Mouse (Mus musculus) kidney, adult 8-10 months (tissue): ENCODE measurements around the gene Neurod1.

ENCODE experiments used
- DNase-seq, 2 experiments: peaks; one replicate each; pipeline ENCODE4 v3.0.0; 2022

The Neurod1 gene

DNA sequence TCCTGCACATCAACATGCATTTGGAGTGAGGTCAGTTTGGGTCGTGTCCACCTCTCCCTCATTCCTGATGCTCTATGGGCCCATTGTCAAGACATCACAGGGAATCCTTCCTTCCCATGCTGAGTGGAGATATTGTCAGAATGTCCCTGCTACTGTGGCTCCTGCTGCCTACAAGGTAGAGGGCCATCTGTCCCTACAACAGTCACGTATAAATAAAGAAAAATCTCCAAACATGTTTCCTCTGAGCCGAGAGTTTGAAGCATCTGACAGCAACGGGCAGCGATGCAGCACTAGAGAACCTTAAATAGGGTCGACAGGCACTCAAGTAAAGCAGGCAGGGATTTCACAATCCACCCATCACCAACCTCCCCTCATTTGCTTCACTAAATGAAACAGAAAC is 13.6 kb downstream of the Neurod1 start:
- no peak for DNase-seq

DNA sequence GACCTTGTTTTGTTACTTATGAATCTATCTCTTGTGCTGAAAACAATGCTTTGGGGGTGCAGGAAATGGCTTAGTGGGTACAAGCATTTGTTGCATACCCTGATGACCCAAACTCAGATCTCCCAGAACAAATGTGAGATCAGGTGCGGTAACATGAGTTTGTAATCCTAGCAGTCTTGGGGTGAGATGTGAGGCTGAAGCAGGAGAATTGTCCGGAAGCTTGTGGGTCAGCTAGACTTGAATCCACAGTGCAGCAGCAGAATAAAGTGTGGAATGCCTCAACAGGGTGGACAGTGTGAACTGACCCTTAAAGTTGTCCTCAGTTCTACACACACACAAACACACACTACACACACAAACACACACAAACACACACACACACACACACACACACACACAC is 14.3 kb downstream of the Neurod1 start:
- no peak for DNase-seq

DNA sequence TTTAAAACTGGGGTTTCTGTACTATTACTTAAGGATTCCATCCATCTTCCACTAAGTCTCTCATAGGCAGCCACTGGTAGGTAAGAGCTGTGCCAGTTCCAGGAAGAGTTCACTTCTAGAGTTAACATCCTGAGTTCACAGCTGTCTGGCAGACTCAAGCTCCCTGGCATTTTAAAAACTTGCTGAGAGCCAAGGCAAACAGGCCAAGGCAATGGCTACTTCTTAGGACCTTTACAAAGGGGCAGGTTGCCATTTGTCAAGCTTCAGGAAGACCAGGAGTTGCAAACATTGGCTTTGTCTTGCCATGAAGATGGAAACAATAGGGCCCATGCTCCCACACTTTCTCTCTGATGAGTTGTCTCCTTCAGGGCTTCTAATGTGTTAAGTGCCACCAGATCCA is 26.5 kb downstream of the Neurod1 start:
- no peak for DNase-seq

DNA sequence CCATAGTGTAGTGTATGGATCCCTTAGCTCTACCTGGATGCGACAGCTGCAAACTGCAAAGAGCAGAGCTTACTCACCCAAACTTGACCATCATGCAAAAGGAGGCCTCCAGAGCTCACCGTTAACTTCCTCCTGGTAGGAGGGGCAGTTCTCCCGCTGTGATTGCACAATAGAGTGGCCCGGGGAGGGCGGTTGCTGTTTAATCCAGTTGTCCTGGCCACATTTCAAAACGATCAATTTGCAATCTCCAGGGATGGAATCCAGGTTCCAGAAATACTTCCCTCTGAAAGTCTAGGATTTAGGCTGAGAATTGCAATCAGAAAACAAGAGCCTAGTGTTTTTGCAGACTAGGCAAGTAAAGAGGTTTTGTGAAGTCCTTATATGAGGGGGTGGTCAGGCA is 26.9 kb downstream of the Neurod1 start:
- DNase-seq = peak; percentile 22 to 30

DNA sequence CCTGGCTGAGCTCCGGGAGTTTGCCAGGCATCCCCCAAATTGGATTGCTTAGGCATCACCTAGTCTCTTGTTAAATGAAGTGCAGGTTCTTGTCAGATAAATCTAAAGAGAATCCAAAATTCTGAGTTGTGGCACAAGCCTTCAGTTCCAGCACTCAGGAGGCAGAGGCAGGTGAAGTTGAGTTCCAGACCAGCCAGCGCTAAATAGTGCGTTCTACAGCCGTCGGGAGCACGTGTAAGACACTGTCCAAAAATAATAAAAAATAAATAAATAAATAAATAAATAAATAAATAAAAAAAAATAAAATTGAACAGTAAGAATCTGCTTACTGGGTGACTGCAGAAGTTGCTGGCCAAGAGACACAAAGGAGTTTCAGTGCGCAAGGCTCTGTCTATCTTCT is 27.4 kb downstream of the Neurod1 start:
- DNase-seq = no peak

DNA sequence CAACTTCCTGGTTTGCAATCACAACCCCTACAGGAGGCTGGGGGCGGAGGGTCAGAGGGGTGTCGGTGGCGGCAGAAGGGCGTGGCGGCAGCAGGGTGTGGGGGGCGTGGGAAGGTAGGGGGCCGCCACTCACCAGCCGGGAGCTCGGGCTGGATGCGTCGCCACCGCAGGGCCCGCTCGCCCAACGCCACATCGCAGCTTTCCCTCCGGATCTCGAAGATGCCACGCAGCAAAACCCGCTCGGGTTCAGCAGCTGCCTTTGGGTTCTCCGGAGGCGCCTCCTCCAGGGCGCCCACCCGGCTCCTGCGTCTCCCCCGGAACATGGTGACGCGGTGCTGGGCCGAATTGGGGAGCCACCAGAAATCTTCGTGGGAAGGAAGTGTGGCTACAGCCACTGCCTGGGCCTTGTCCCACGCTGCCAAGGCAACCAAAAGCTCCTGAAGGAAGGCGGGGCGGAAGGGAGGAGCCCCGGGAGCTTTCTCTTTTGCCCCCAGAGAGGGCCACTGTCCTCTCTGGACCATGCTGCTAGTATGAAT is 27.9 kb downstream of the Neurod1 start:
- no peak for DNase-seq

DNA sequence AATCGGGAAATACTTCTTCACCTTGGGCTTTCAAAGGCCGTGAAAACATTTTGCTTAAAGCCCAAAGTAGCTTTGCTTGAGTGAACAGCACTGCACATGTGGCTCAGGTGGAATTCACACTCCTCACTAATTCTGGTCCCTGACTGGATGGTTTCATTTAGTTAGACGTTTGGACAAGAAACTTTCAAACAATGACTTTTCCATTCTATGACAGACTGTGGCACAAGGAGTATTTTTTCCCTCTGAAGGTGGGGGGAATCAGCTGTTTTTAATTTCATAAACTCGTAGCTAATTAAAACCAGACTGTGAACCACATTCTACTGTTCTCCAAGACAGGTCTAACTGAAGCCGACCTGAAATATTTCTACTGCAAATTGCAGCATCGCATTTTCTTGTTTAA is 28.5 kb downstream of the Neurod1 start:
- no peak for DNase-seq

DNA sequence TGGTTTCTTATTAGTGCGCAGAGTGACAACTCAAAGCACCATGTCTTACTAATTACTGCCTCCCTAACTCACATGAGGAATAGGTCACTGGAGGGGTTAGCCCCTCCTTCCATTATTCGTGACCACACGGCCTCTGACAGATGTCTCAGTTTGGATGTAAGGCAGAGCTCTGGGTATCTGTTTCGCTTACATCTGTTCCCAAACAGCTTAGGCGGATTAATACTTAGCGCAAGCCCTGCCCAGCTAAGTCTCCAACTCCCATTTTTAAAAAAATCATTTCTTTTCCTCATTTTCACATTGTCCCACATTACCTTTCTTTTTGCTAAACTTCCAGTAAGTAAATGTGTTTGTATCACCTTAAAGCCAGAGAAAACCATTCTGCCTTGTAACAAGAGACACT is 34.9 kb downstream of the Neurod1 start:
- no peak for DNase-seq

DNA sequence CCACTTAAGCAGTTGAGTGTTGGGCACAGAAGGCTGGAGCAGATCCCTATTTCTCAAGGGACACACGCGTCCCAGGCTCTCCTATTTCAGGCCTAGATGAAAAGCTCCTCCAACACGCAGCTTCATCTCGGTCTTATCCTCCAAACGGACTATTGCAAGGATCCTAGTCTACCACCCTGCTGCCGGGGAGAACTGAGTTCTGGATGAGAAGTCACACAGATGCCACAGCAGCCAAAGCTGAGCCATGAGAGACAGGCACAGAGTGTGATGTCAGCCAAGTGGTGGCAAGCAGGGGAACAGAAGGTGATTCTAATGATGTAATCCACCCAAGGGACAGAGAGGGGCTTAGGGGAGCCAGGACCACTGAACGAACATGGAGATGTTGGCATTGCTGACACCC is 42.0 kb downstream of the Neurod1 start:
- DNase-seq = no peak

DNA sequence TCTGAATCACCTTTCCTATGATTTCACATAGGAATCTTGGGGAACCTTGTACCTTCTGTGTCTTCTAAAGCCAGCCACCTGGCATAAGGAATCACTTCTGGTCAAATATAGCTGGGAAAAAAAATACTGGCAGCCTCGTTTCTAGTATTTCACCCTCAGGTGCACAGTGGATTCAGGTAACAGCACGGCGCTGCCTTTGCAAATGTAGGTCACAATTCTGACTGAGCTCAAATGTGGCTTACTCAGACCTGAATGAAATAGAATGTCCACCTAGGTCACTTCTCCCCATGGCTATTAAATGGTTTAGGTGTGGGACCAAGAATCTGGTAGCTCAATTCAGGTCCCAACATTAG is 45.7 kb downstream of the Neurod1 start:
- no peak for DNase-seq

DNA sequence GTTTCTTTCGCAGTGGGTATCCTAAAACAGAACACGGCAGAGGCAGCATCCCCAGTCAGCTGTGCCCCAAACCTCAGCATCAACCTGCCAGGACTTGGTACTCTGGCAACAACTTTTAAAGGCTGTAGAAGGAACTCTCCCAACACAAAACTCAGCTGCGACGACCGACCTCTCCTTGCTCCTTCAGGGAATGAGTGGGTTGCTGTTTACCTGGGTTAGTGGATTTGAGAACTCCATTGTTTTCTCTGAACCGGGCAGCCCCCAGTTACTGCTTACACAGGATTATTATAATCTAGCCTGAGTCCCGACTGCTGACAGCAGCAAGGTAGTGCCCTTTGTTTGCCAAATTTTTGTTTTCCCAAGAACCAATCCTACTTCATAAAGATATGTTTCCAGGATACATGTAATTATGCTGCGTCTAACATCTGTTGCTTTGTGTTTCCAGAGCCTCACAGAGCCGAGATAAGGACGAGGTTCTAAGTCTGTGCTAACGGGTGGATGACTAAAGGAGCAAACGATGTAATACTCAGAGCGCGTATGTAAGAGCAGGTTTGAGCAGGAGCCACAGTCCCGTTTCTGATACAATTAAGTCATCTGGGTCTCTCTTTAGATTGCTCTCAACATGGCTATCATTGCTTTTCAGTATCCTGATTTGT is 46.2 kb downstream of the Neurod1 start:
- no peak for DNase-seq

DNA sequence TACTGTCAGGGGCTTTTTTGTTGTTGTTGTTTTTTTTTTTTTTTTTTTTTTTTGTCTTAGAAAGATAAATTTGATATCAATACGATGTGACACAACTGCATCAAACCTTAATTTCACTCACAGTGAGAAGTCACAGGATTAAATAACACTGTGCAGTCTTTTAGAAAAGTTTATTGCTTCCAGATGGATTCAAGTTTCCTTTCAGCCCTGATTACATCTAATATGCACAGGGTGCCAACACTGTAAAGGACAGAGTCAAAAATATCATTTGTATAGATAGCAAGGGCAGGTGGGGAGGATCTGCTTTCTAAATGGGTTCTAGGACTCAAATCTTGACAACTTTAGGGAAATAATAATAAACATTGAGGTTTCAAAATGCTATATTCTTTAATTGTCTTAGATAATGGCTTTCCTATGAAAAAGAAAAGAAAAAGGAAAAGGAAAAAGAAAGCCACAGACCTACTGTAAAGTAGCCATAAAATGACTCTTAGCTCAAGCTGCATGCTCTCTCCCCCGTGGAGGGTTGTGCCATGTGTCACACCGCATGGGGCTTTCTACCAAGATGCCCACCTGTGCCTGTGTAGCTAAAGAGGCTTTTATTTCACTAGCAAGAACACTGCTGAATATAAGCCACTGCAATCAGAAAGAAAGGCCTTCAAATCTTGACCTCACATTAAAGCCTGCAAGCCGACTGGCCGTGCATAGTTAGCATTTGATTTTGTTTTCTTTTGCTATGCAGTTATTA is 50.7 kb downstream of the Neurod1 start:
- no peak for DNase-seq
